Mouse (Mus musculus): ENCODE measurements at regions not wholly inside any gene's neighbourhood (a gene's known extent, or its start where the extent isn't known, plus 50 kb on each side); places are given as distances from the start of the nearest gene placed in this dataset.

- TF ChIP-seq CTCF (IDR thresholded peaks at IDR 0.05; ENCODE audit: borderline replicate concordance, insufficient read depth, low read length) (no peak), POLR2A (IDR thresholded peaks at IDR 0.05; ENCODE audit: low read depth, low read length) (no peak)
Observed at GRCm38 (mm10) chr17:75707687-75708086, 155.9 kb upstream of the Fam98a start.
